In genomic region chr9:92275486-92276207, GRCm38 (mm10) we compare ENCODE assay signal across 8 mouse cellular contexts. TPM values are rescaled to one million over a fixed set of nuclear protein-coding genes. Genes with fewer than 3 reads are reported as not detected.
A peak's percentile ranks its signal among the peaks of the same experiment; 100 is the strongest.
DNase-seq lines count a peak whose midpoint lies in the region; ATAC-seq lines count a peak whose summit lies in the region.

Gene Plscr2 (plus strand): TSS chr9:92275602.

- no peak within 1 kb of the TSS for H3K9ac ChIP-seq in limb, embryonic 13.5 days
- no peak within 1 kb of the TSS for H3K9ac ChIP-seq in kidney, embryonic 15.5 days

- ATAC-seq in limb, embryonic 13.5 days (ENCODE audit: low FRiP score, low read depth), result peak; percentile 77
- 0 out of 2 replicates have a peak, but pooled peaks have one; percentile 2 for ATAC-seq in erythroid progenitor cell, adult 5-6 weeks (replicated peaks; ENCODE audit: low FRiP score, poor library complexity, severe bottlenecking)
- peak; percentile 63 for ATAC-seq in kidney, embryonic 15.5 days (replicated peaks; ENCODE audit: low FRiP score)

- H3K4me1 ChIP-seq in limb, embryonic 13.5 days, result peaks cover 23% of the 10 kb centered on the region
- no peaks in the 10 kb centered on the region for H3K4me1 ChIP-seq in limb, embryonic 10.5 days
- peaks cover 50% of the 10 kb centered on the region for H3K4me1 ChIP-seq in kidney, embryonic 15.5 days

- H3K27ac ChIP-seq in limb, embryonic 13.5 days, result peak within 1 kb of the TSS; percentile 29; the same call in 1 of the 2 replicates
- no peak within 1 kb of the TSS for H3K27ac ChIP-seq in limb, embryonic 10.5 days
- peak within 1 kb of the TSS; percentile 90 for H3K27ac ChIP-seq in kidney, embryonic 15.5 days

- no peak for DNase-seq in limb, embryonic 10.5 days (ENCODE audit: low spot score)
- DNase-seq in skeletal muscle tissue, adult 2 months (ENCODE audit: low read depth, low spot score), result peak; percentile 59
- DNase-seq in T-cell, adult 2 months (ENCODE audit: low spot score), result no peak
- DNase-seq in cerebellum, postnatal 10 days, result no peak
- DNase-seq in thymus, adult 18-20 months, result no peak

- H3K4me2 ChIP-seq in limb, embryonic 13.5 days (replicated peaks), result peak within 1 kb of the TSS; percentile 1
- peak within 1 kb of the TSS; percentile 40 for H3K4me2 ChIP-seq in kidney, embryonic 15.5 days

- WGBS in limb, embryonic 13.5 days, result 57% methylated on average over 9 of the region's 9 CpGs
- 90% methylated on average over 9 of the region's 9 CpGs for WGBS in limb, embryonic 10.5 days
- WGBS in kidney, embryonic 15.5 days, result 49% methylated on average over 9 of the region's 9 CpGs

- peaks cover 3% of the 10 kb centered on the region for H3K36me3 ChIP-seq in limb, embryonic 13.5 days
- H3K36me3 ChIP-seq in limb, embryonic 10.5 days, result peaks cover 21% of the 10 kb centered on the region
- peaks cover 13% of the 10 kb centered on the region for H3K36me3 ChIP-seq in kidney, embryonic 15.5 days

- H3K4me3 ChIP-seq in limb, embryonic 13.5 days, result no peak within 1 kb of the TSS
- no peak within 1 kb of the TSS for H3K4me3 ChIP-seq in limb, embryonic 10.5 days
- peak within 1 kb of the TSS; percentile 18 for H3K4me3 ChIP-seq in kidney, embryonic 15.5 days (replicated peaks)

- no peaks in the 10 kb centered on the region for H3K9me3 ChIP-seq in limb, embryonic 13.5 days
- H3K9me3 ChIP-seq in limb, embryonic 10.5 days (replicated peaks), result no peaks in the 10 kb centered on the region
- H3K9me3 ChIP-seq in kidney, embryonic 15.5 days (replicated peaks), result no peaks in the 10 kb centered on the region

- no peaks in the 10 kb centered on the region for H3K27me3 ChIP-seq in limb, embryonic 13.5 days
- H3K27me3 ChIP-seq in limb, embryonic 10.5 days (ENCODE audit: low read depth, poor library complexity, severe bottlenecking), result no peaks in the 10 kb centered on the region
- no peaks in the 10 kb centered on the region for H3K27me3 ChIP-seq in kidney, embryonic 15.5 days

RNA-seq across cellular contexts. Expression of gene Plscr2, which starts in this region (rescaled TPM):
- 1.6 and 2.1 TPM in 2 replicates for polyA plus RNA-seq in limb, embryonic 13.5 days (2015; fragmentation: Nextera tagmentation; extraction: Ambion mirVana)
- 0.35 TPM in 1 of 2 replicates, not detected in the other for polyA plus RNA-seq in limb, embryonic 10.5 days (2016; fragmentation: Nextera tagmentation; extraction: Ambion mirVana)
- total RNA-seq in erythroid progenitor cell, adult 5-6 weeks (2015; ENCODE audit: low replicate concordance), result 1.4 TPM in 1 of 2 replicates, not detected in the other
- 0.26 TPM in 1 of 2 replicates, not detected in the other for total RNA-seq in erythroid progenitor cell, adult 5-6 weeks (2017; ENCODE audit: low replicate concordance)
- 29.0 and 29.2 TPM in 2 replicates for polyA plus RNA-seq in kidney, embryonic 15.5 days (2015; fragmentation: Nextera tagmentation; extraction: Ambion mirVana)

Comparison
In these comparisons a context has a peak if more than half of its experiments do, and no peak if none do; other contexts are left out.
1. ATAC-seq: peak in every context shown above with its lines; median percentile 77 in limb, embryonic 13.5 days; 63 in kidney, embryonic 15.5 days; 2 in erythroid progenitor cell, adult 5-6 weeks.